In genomic region chr4:128729709-128730037, GRCm38 (mm10) we compare ENCODE assay signal across 8 mouse cellular contexts. TPM values are rescaled to one million over a fixed set of nuclear protein-coding genes. Genes with fewer than 3 reads are reported as not detected.
DNase-seq lines count a peak whose midpoint lies in the region; ATAC-seq lines count a peak whose summit lies in the region.

No protein-coding gene starts in this region.

- H3K4me3 ChIP-seq in heart, embryonic 15.5 days = peak overlapping the region; percentile 91
- H3K4me3 ChIP-seq in limb, embryonic 10.5 days = peak overlapping the region; percentile 93
- peak overlapping the region; percentile 99 for H3K4me3 ChIP-seq in midbrain, embryonic 12.5 days

- peak; percentile 72 for DNase-seq in 3134 (ENCODE audit: extremely low read depth, insufficient read length, low spot score)
- DNase-seq in Muller cell, postnatal 12 days (ENCODE audit: inconsistent ontology term) = peak; percentile 80
- no peak for DNase-seq in limb, embryonic 10.5 days (ENCODE audit: low spot score)
- DNase-seq in left cerebral cortex, postnatal 14 days (ENCODE audit: low spot score in 2 of 2) = no peak
- no peak for DNase-seq in gastrocnemius, postnatal 25 days
- DNase-seq in cerebellum, adult 8-10 months = no peak

- peak overlapping the region; percentile 69 for H3K4me2 ChIP-seq in heart, embryonic 15.5 days
- peak overlapping the region; percentile 100 for H3K4me2 ChIP-seq in midbrain, embryonic 12.5 days (replicated peaks)

- ATAC-seq in heart, embryonic 15.5 days (replicated peaks; ENCODE audit: insufficient number of reproducible peaks, insufficient read depth, low FRiP score, low read depth) = no peak
- ATAC-seq in midbrain, embryonic 12.5 days (ENCODE audit: low FRiP score, low read depth) = no peak

- H3K4me1 ChIP-seq in heart, embryonic 15.5 days (replicated peaks) = peaks cover 63% of the 10 kb centered on the region
- H3K4me1 ChIP-seq in limb, embryonic 10.5 days = peaks cover 74% of the 10 kb centered on the region
- peaks cover 76% of the 10 kb centered on the region for H3K4me1 ChIP-seq in midbrain, embryonic 12.5 days

- no peaks in the 10 kb centered on the region for H3K36me3 ChIP-seq in heart, embryonic 15.5 days
- H3K36me3 ChIP-seq in limb, embryonic 10.5 days = peaks cover 47% of the 10 kb centered on the region
- peaks cover 11% of the 10 kb centered on the region; the same call in 1 of the 2 replicates for H3K36me3 ChIP-seq in midbrain, embryonic 12.5 days

- intact Hi-C loops in left cerebral cortex, postnatal 14 days (cut with DNase I) = no loop called here

- H3K27ac ChIP-seq in heart, embryonic 15.5 days = peak overlapping the region; percentile 75
- H3K27ac ChIP-seq in limb, embryonic 10.5 days = peak overlapping the region; percentile 98; the same call in 1 of the 2 replicates
- peak overlapping the region; percentile 96 for H3K27ac ChIP-seq in midbrain, embryonic 12.5 days (replicated peaks)

- peak overlapping the region; percentile 46 for H3K9ac ChIP-seq in heart, embryonic 15.5 days
- peak overlapping the region; percentile 100 for H3K9ac ChIP-seq in midbrain, embryonic 12.5 days (replicated peaks)

- WGBS in heart, embryonic 15.5 days = 42% methylated on average over 5 of the region's 5 CpGs
- 43% methylated on average over 5 of the region's 5 CpGs for WGBS in limb, embryonic 10.5 days
- WGBS in midbrain, embryonic 12.5 days = 11% methylated on average over 5 of the region's 5 CpGs

- no peaks in the 10 kb centered on the region for H3K27me3 ChIP-seq in heart, embryonic 15.5 days
- H3K27me3 ChIP-seq in limb, embryonic 10.5 days (ENCODE audit: low read depth, poor library complexity, severe bottlenecking) = peaks cover 15% of the 10 kb centered on the region
- peaks cover 2% of the 10 kb centered on the region; the same call in 1 of the 2 replicates for H3K27me3 ChIP-seq in midbrain, embryonic 12.5 days

- no peaks in the 10 kb centered on the region for H3K9me3 ChIP-seq in heart, embryonic 15.5 days (replicated peaks)
- H3K9me3 ChIP-seq in limb, embryonic 10.5 days (replicated peaks) = no peaks in the 10 kb centered on the region
- H3K9me3 ChIP-seq in midbrain, embryonic 12.5 days = no peaks in the 10 kb centered on the region

RNA-seq across cellular contexts. Expression of gene A3galt2, which starts 25.5 kb away (rescaled TPM):
- 0.04 TPM in 1 of 2 replicates, not detected in the other for polyA plus RNA-seq in heart, embryonic 15.5 days (2015; fragmentation: Nextera tagmentation; extraction: Ambion mirVana)
- 0.10 TPM in 1 of 2 replicates, not detected in the other for polyA plus RNA-seq in limb, embryonic 10.5 days (2016; fragmentation: Nextera tagmentation; extraction: Ambion mirVana)
- polyA plus RNA-seq in midbrain, embryonic 12.5 days (2016; fragmentation: Nextera tagmentation; extraction: Ambion mirVana) = 0.56 and 0.59 TPM in 2 replicates
- total RNA-seq in left cerebral cortex, postnatal 14 days (2021) = under 1 TPM; 0.42 to 0.75 TPM
- under 1 TPM in 1 of 2 experiments, not detected in 1; 0.13 TPM for total RNA-seq in gastrocnemius, postnatal 25 days (2021)

Comparison
In these comparisons a context has a peak if more than half of its experiments do, and no peak if none do; other contexts are left out.
1. DNase-seq: peak in 3134 (single experiment) and Muller cell, postnatal 12 days (single experiment); none in limb, embryonic 10.5 days (single experiment), left cerebral cortex, postnatal 14 days (0 of 2), gastrocnemius, postnatal 25 days (single experiment) and cerebellum, adult 8-10 months (single experiment).
2. Peak in every context shown above with its lines, with median percentiles within 50 percentile points of each other: H3K27ac ChIP-seq and H3K4me3 ChIP-seq.